8 mouse cellular contexts compared by ENCODE assay signal in the genomic region with DNA sequence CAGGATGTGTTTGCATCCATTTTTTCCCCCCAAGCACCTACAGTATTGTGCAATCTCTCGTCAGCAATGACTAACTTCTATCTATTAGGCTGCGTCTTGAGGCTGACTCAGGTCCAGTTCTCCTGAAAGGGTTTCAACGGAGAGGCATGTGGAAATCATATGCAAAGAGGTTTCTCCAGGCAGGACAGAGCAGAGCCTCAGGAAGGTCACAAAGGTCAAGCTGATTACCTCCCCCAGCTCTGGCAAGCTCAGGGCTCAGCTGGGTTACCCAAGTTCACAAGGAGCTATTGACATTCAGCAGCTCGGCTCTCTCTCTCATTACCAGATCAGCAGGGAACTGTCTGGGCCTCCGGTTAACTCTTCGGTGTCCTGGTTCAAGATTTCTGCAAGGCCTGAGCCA.
A peak's percentile ranks its signal among the peaks of the same experiment; 100 is the strongest.
DNase-seq lines count a peak whose midpoint lies in the region; ATAC-seq lines count a peak whose summit lies in the region.

No protein-coding gene starts in this region.

- H3K27me3 ChIP-seq in limb, embryonic 11.5 days (ENCODE audit: control insufficient read depth, insufficient read depth, low read length): no peaks in the 10 kb centered on the region
- H3K27me3 ChIP-seq in midbrain, embryonic 15.5 days (replicated peaks): no peaks in the 10 kb centered on the region

- peak; percentile 86 for ATAC-seq in limb, embryonic 11.5 days (ENCODE audit: insufficient number of reproducible peaks, low FRiP score, low TSS enrichment, low read depth)
- ATAC-seq in midbrain, embryonic 15.5 days (replicated peaks): peak; percentile 73
- no peak for ATAC-seq in erythroid progenitor cell, adult 5-6 weeks (replicated peaks; ENCODE audit: low FRiP score, poor library complexity, severe bottlenecking)

- no peaks in the 10 kb centered on the region for H3K9me3 ChIP-seq in limb, embryonic 11.5 days (ENCODE audit: control insufficient read depth, low read length)
- no peaks in the 10 kb centered on the region for H3K9me3 ChIP-seq in midbrain, embryonic 15.5 days

- peaks cover 9% of the 10 kb centered on the region; the same call in 1 of the 2 replicates for H3K4me1 ChIP-seq in limb, embryonic 11.5 days (ENCODE audit: control insufficient read depth, insufficient read depth, low read length)
- H3K4me1 ChIP-seq in midbrain, embryonic 15.5 days: peaks cover 8% of the 10 kb centered on the region

- no peak overlapping the region for H3K9ac ChIP-seq in limb, embryonic 11.5 days (ENCODE audit: low read length)
- H3K9ac ChIP-seq in midbrain, embryonic 15.5 days: no peak overlapping the region

- intact Hi-C loops in left cerebral cortex, postnatal 4 days (cut with DNase I): no loop called here
- intact Hi-C loops in heart, postnatal 36 days (cut with DNase I): loop anchor here (5.0 kb wide), 1 partner anchor 107 kb away; no protein-coding TSS in a partner anchor

- no peak overlapping the region for H3K4me3 ChIP-seq in limb, embryonic 11.5 days (ENCODE audit: low read depth, low read length)
- no peak overlapping the region for H3K4me3 ChIP-seq in midbrain, embryonic 15.5 days

- 7% methylated on average over 6 of the region's 6 CpGs for WGBS in limb, embryonic 11.5 days
- 6% methylated on average over 6 of the region's 6 CpGs for WGBS in midbrain, embryonic 15.5 days

- H3K36me3 ChIP-seq in limb, embryonic 11.5 days (ENCODE audit: control insufficient read depth, insufficient read depth, low read length): no peaks in the 10 kb centered on the region
- H3K36me3 ChIP-seq in midbrain, embryonic 15.5 days (replicated peaks): no peaks in the 10 kb centered on the region

- H3K27ac ChIP-seq in limb, embryonic 11.5 days (replicated peaks; ENCODE audit: low read depth, low read length): no peak overlapping the region
- no peak overlapping the region for H3K27ac ChIP-seq in midbrain, embryonic 15.5 days

- H3K4me2 ChIP-seq in limb, embryonic 11.5 days (ENCODE audit: low read depth, severe bottlenecking): no peak overlapping the region
- no peak overlapping the region for H3K4me2 ChIP-seq in midbrain, embryonic 15.5 days

- peak; percentile 4 for DNase-seq in left cerebral cortex, postnatal 4 days
- no peak for DNase-seq in left cerebral cortex, adult 18-20 months (ENCODE audit: low spot score in 2 of 2)
- DNase-seq in fibroblast of lung, adult 2 months (ENCODE audit: low read depth): peak; percentile 22
- DNase-seq in heart, postnatal 36 days: peak; percentile 15 to 25
- peak; percentile 69 for DNase-seq in limb, embryonic 11.5 days (ENCODE audit: low spot score)
- no peak for DNase-seq in frontal cortex, postnatal 10 days (ENCODE audit: low spot score in 2 of 2)

Comparison
In these comparisons a context has a peak if more than half of its experiments do, and no peak if none do; other contexts are left out.
1. DNase-seq: peak in left cerebral cortex, postnatal 4 days (single experiment), fibroblast of lung, adult 2 months (single experiment), heart, postnatal 36 days (2 of 2) and limb, embryonic 11.5 days (single experiment); none in left cerebral cortex, adult 18-20 months (0 of 2) and frontal cortex, postnatal 10 days (0 of 2).